Mouse (Mus musculus) MEL (cell line): ENCODE measurements at regions not wholly inside any gene's neighbourhood (a gene's known extent, or its start where the extent isn't known, plus 50 kb on each side); places are given as distances from the start of the nearest gene placed in this dataset.

Experiments used
- DNase-seq: peaks from one replicate; pipeline ENCODE4 v3.0.0; 2011; ENCODE audit warnings: low read depth, low spot score
- H3K27ac ChIP-seq: 2 replicates; pipeline ENCODE4 v1.5.1; 2012; ENCODE audit warnings: low read depth, mild to moderate bottlenecking, control low read depth, low read length, moderate library complexity; ENCODE audit not compliant: control insufficient read depth
- H3K27me3 ChIP-seq, 2 experiments: fragments of 150-350 bp in 1 of 2; sonication (generic) in 1 of 2; 2 replicates each; pipeline ENCODE4 v1.6.1; 2012; ENCODE audit warnings: low read length in 2 of 2, mild to moderate bottlenecking in 2 of 2, improper control_type of control experiment in 1 of 2, moderate library complexity in 1 of 2; ENCODE audit not compliant: insufficient read depth in 2 of 2, control insufficient read depth in 1 of 2
- H3K36me3 ChIP-seq, 2 experiments: 2 replicates each; pipeline ENCODE4 v1.6.1; 2012 to 2014; ENCODE audit warnings: low read length in 2 of 2, improper control_type of control experiment in 1 of 2, inconsistent platforms in 1 of 2, mild to moderate bottlenecking in 1 of 2; ENCODE audit not compliant: insufficient read depth in 2 of 2, control insufficient read depth in 1 of 2
- H3K4me1 ChIP-seq, 2 experiments: fragments of 150-350 bp in 1 of 2; sonication (generic) in 1 of 2; 2 replicates each; pipeline ENCODE4 v1.6.1; 2012; ENCODE audit warnings: low read length in 2 of 2, improper control_type of control experiment in 1 of 2, mild to moderate bottlenecking in 1 of 2; ENCODE audit not compliant: insufficient read depth in 2 of 2, control insufficient read depth in 1 of 2
- H3K4me3 ChIP-seq, 2 experiments: fragments of 150-350 bp in 1 of 2; sonication (generic) in 1 of 2; 2 replicates each; pipeline ENCODE4 v1.5.1; 2012; ENCODE audit warnings: low read depth in 2 of 2, low read length in 2 of 2, mild to moderate bottlenecking in 2 of 2, moderate library complexity in 2 of 2, control low read depth in 1 of 2, improper control_type of control experiment in 1 of 2; ENCODE audit not compliant: control insufficient read depth in 1 of 2, insufficient read depth in 1 of 2
- H3K79me2 ChIP-seq: 2 replicates; pipeline ENCODE4 v1.6.1; 2012; ENCODE audit warnings: mild to moderate bottlenecking, low read length, moderate library complexity; ENCODE audit not compliant: control insufficient read depth, poor library complexity, insufficient read depth
- H3K9ac ChIP-seq: 2 replicates; pipeline ENCODE4 v1.6.1; 2012; ENCODE audit warnings: low read depth, mild to moderate bottlenecking, control low read depth, low read length, moderate library complexity; ENCODE audit not compliant: control insufficient read depth, poor library complexity, severe bottlenecking
- H3K9me3 ChIP-seq: fragments of 150-350 bp; sonication (generic); replicated peaks from 2 replicates; pipeline ENCODE4 v1.6.1; 2012; ENCODE audit warnings: mild to moderate bottlenecking, low read length, improper control_type of control experiment, moderate library complexity; ENCODE audit not compliant: insufficient read depth
- CTCF ChIP-seq, 3 experiments: IDR thresholded peaks in 2 of 3; conservative IDR thresholded peaks in 1 of 3; 2 replicates each; pipeline ENCODE4 v1.5.1; 2011 to 2012; ENCODE audit warnings: low read length in 3 of 3, low read depth in 2 of 3, mild to moderate bottlenecking in 2 of 3, improper control_type of control experiment in 1 of 3, inconsistent platforms in 1 of 3, mixed read lengths in 1 of 3, moderate library complexity in 1 of 3; ENCODE audit not compliant: control insufficient read depth in 1 of 3, insufficient read depth in 1 of 3, poor library complexity in 1 of 3, severe bottlenecking in 1 of 3
- ELF1 ChIP-seq: IDR thresholded peaks from 2 replicates; pipeline ENCODE4 v1.6.1; 2014; ENCODE audit warnings: low read depth, mild to moderate bottlenecking, inconsistent platforms, low read length, improper control_type of control experiment, moderate library complexity
- ETS1 ChIP-seq: IDR thresholded peaks from 2 replicates; pipeline ENCODE4 v1.6.1; 2012; ENCODE audit warnings: low read depth, mild to moderate bottlenecking, inconsistent platforms, low read length, improper control_type of control experiment, moderate library complexity
- HCFC1 ChIP-seq: IDR thresholded peaks from 2 replicates; pipeline ENCODE4 v1.6.1; 2012; ENCODE audit warnings: low read depth, mild to moderate bottlenecking, inconsistent platforms, low read length, improper control_type of control experiment, moderate library complexity
- MAFK ChIP-seq: IDR thresholded peaks from 2 replicates; pipeline ENCODE4 v1.6.1; 2011; ENCODE audit warnings: low read depth, mild to moderate bottlenecking, low read length, improper control_type of control experiment, borderline replicate concordance
- MEF2A ChIP-seq: IDR thresholded peaks from 2 replicates; pipeline ENCODE4 v1.6.1; 2014; ENCODE audit warnings: low read depth, mild to moderate bottlenecking, inconsistent platforms, low read length, improper control_type of control experiment; ENCODE audit not compliant: poor library complexity, insufficient replicate concordance, severe bottlenecking; ENCODE audit errors: extremely low read depth
- MYB ChIP-seq: IDR thresholded peaks from 2 replicates; pipeline ENCODE4 v1.6.1; 2011; ENCODE audit warnings: mild to moderate bottlenecking, low read depth, low read length, improper control_type of control experiment
- POLR2A ChIP-seq, 2 experiments: IDR thresholded peaks; 2 replicates each; pipeline ENCODE4 v1.6.1; 2011 to 2012; ENCODE audit warnings: low read length in 2 of 2, mild to moderate bottlenecking in 2 of 2, control low read depth in 1 of 2, improper control_type of control experiment in 1 of 2, low read depth in 1 of 2, moderate library complexity in 1 of 2; ENCODE audit not compliant: control insufficient read depth in 1 of 2, insufficient read depth in 1 of 2, poor library complexity in 1 of 2
- POLR2AphosphoS2 ChIP-seq: IDR thresholded peaks from 2 replicates; pipeline ENCODE4 v1.6.1; 2011; ENCODE audit warnings: low read length, improper control_type of control experiment
- POLR2AphosphoS5 ChIP-seq: IDR thresholded peaks from 2 replicates; pipeline ENCODE4 v1.6.1; 2012; ENCODE audit warnings: low read depth, borderline replicate concordance, mild to moderate bottlenecking, inconsistent platforms, low read length, moderate library complexity, mixed read lengths
- RAD21 ChIP-seq: IDR thresholded peaks from 2 replicates; pipeline ENCODE4 v1.6.1; 2011; ENCODE audit warnings: mild to moderate bottlenecking, low read depth, low read length, improper control_type of control experiment
- SIN3A ChIP-seq: IDR thresholded peaks from 2 replicates; pipeline ENCODE4 v1.6.1; 2012; ENCODE audit warnings: low read length, improper control_type of control experiment, inconsistent platforms
- TAL1 ChIP-seq: IDR thresholded peaks from 2 replicates; pipeline ENCODE4 v1.6.1; 2012; ENCODE audit warnings: mild to moderate bottlenecking, inconsistent platforms, low read length, moderate library complexity, mixed read lengths
- TBP ChIP-seq: IDR thresholded peaks from 2 replicates; pipeline ENCODE4 v1.8.0; 2011; ENCODE audit warnings: low read depth, low read length, improper control_type of control experiment
- TCF12 ChIP-seq: IDR thresholded peaks from 2 replicates; pipeline ENCODE4 v1.6.1; 2014; ENCODE audit warnings: low read depth, mild to moderate bottlenecking, inconsistent platforms, low read length, improper control_type of control experiment, moderate library complexity
- UBTF ChIP-seq: IDR thresholded peaks from 2 replicates; pipeline ENCODE4 v1.6.1; 2012; ENCODE audit warnings: low read depth, mild to moderate bottlenecking, inconsistent platforms, low read length, improper control_type of control experiment, moderate library complexity, borderline replicate concordance; ENCODE audit not compliant: insufficient read depth
- USF2 ChIP-seq, 2 experiments: IDR thresholded peaks; 2 replicates each; pipeline ENCODE4 v1.6.1; 2011 to 2012; ENCODE audit warnings: improper control_type of control experiment in 2 of 2, low read length in 2 of 2, borderline replicate concordance in 1 of 2, inconsistent platforms in 1 of 2, low read depth in 1 of 2, mild to moderate bottlenecking in 1 of 2; ENCODE audit not compliant: insufficient read depth in 1 of 2
- ZNF384 ChIP-seq: IDR thresholded peaks from 2 replicates; pipeline ENCODE4 v1.6.1; 2012; ENCODE audit warnings: low read depth, mild to moderate bottlenecking, inconsistent platforms, low read length, improper control_type of control experiment

DNA sequence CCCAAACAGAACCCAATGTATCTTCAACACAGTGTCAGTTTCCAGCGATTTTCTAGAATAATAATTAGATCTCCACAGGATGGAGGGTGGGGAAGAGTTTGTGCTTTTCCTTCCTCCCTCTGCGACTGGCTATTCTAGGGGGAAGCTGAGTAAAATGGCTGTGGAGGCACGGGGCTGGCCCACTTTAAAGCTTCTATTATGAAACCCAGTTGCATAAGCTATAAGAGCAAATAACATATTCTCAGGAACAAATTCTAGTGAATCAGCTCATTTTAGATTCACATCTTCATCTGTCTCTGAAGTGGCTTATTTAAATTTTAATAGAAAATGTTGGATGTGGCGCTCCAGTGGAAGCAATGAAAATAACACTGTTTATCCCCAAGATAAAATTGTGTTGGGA lies 102.6 kb upstream of the Cpeb2 start:
- Histone ChIP-seq H3K27me3 (no peaks in the 10 kb centered on the region; a peak in 1 of 4 replicates), H3K9me3 (no peaks in the 10 kb centered on the region), H3K9ac (no peak overlapping the region), H3K36me3 (no peaks in the 10 kb centered on the region), H3K79me2 (no peaks in the 10 kb centered on the region), H3K4me1 (no peaks in the 10 kb centered on the region), H3K4me3 (no peak overlapping the region), H3K27ac (no peak overlapping the region)
- TF ChIP-seq TBP: no peak
- TF ChIP-seq UBTF: no peak
- no peak for TF ChIP-seq POLR2A (IDR thresholded peaks at IDR 0.05; ENCODE audit: control insufficient read depth in 1 of 2, insufficient read depth in 1 of 2, low read depth in 1 of 2, low read length in 2 of 2, poor library complexity in 1 of 2)
- TF ChIP-seq USF2 (IDR thresholded peaks at IDR 0.05; ENCODE audit: borderline replicate concordance in 1 of 2, insufficient read depth in 1 of 2, low read depth in 1 of 2, low read length in 2 of 2): no peak
- TF ChIP-seq HCFC1: no peak
- no peak for TF ChIP-seq POLR2AphosphoS5
- no peak for TF ChIP-seq MAFK
- TF ChIP-seq ELF1: no peak
- no peak for TF ChIP-seq ETS1
- no peak for TF ChIP-seq TCF12
- no peak for TF ChIP-seq MEF2A
- TF ChIP-seq POLR2AphosphoS2: no peak
- TF ChIP-seq TAL1: no peak
- TF ChIP-seq RAD21: no peak
- no peak for TF ChIP-seq CTCF (IDR thresholded peaks at IDR 0.05 in 2 of 3, conservative IDR thresholded peaks at IDR 0.05 in 1 of 3; ENCODE audit: control insufficient read depth in 1 of 3, insufficient read depth in 1 of 3, low read depth in 2 of 3, low read length in 3 of 3, poor library complexity in 1 of 3, severe bottlenecking in 1 of 3)
- no peak for TF ChIP-seq SIN3A
- no peak for TF ChIP-seq ZNF384
- no peak for DNase-seq

DNA sequence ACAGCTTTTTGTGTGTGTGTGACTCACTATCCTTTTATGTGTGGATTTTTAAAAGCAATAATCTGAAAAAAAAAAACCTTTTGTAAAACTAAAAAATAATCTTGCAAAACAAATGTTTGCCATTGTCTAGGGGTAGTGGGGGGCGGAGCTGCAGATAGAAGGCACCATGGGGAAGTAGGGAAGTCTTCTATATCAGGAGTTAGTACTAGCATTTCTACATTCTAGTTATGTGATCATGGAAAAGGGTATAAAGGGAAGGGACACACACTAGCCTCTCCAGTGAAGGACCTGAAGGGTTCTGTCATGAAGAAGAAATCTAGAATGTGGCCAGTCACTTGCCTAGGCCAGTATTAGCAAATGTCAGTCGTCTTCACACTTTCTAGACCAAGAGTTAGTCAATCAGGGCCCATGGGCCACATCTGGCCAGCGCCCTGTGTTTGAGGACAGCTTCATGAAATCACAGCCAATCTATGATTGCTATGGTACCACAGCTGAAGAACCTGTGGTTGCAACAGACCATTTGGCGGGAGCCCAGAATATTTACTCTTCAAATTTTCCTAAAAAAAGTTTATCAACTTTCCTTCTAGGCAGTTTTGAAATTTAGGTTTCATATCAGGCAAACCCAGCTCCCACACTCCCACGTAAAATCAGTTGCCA lies 101.9 kb upstream of the Cpeb2 start:
- Histone ChIP-seq H3K27ac (no peak overlapping the region), H3K4me1 (no peaks in the 10 kb centered on the region), H3K9me3 (no peaks in the 10 kb centered on the region), H3K27me3 (no peaks in the 10 kb centered on the region; a peak in 1 of 4 replicates), H3K79me2 (no peaks in the 10 kb centered on the region), H3K36me3 (no peaks in the 10 kb centered on the region), H3K4me3 (no peak overlapping the region), H3K9ac (no peak overlapping the region)
- no peak for DNase-seq
- TF ChIP-seq MYB (no peak), ELF1 (no peak)
